Mouse (Mus musculus) embryonic facial prominence, embryonic 13.5 days (tissue): ENCODE measurements around the gene Pdcd7. TPM values are rescaled to one million over a fixed set of nuclear protein-coding genes. Genes with fewer than 3 reads are reported as not detected.
"Not testable (repeated sequence)": the region's sequence is repeated elsewhere in the genome, so short reads cannot be mapped to it uniquely, and the experiment has no call there.

Source experiments
- ATAC-seq: fragments of 200-750 bp; cut with Nextera tagmentation; 2 replicates; pipeline ENCODE4 v1.8.0; 2017; ENCODE audit warnings: low read depth; ENCODE audit not compliant: insufficient number of reproducible peaks, insufficient read depth, low FRiP score, low TSS enrichment
- H3K27ac ChIP-seq: fragments of 300-500 bp; sonication (generic); 2 replicates; pipeline ENCODE4 v1.5.1; 2015; ENCODE audit warnings: moderate library complexity, mild to moderate bottlenecking, inconsistent platforms
- H3K27me3 ChIP-seq: fragments of 300-500 bp; sonication (generic); 2 replicates; pipeline ENCODE4 v1.6.1; 2015; ENCODE audit warnings: mild to moderate bottlenecking, inconsistent platforms
- H3K36me3 ChIP-seq: fragments of 300-500 bp; sonication (generic); 2 replicates; pipeline ENCODE4 v1.6.1; 2015; ENCODE audit warnings: mild to moderate bottlenecking, inconsistent platforms
- H3K4me1 ChIP-seq: fragments of 300-500 bp; sonication (generic); 2 replicates; pipeline ENCODE4 v1.6.1; 2015; ENCODE audit warnings: inconsistent platforms
- H3K4me2 ChIP-seq: fragments of 300-500 bp; sonication (generic); 2 replicates; pipeline ENCODE4 v1.6.1; 2015; ENCODE audit warnings: moderate library complexity, mild to moderate bottlenecking, inconsistent platforms
- H3K4me3 ChIP-seq: fragments of 300-500 bp; sonication (generic); 2 replicates; pipeline ENCODE4 v1.5.1; 2015; ENCODE audit warnings: mild to moderate bottlenecking, inconsistent platforms
- H3K9ac ChIP-seq: fragments of 300-500 bp; sonication (generic); 2 replicates; pipeline ENCODE4 v1.6.1; 2015; ENCODE audit warnings: mild to moderate bottlenecking, inconsistent platforms
- H3K9me3 ChIP-seq: fragments of 300-500 bp; sonication (generic); 2 replicates; pipeline ENCODE4 v1.6.1; 2016; ENCODE audit warnings: inconsistent platforms
- WGBS: fragments of 180-500 bp; shearing (Covaris S2); methylation state at CpG from one replicate; pipeline ENCODE4 v1.1.7; 2015; ENCODE audit warnings: mixed read lengths; 5-methylcytosine and 5-hydroxymethylcytosine counted together
- polyA plus RNA-seq: library from polyadenylated mRNA; unstranded; fragments of >200 nt; fragmentation: Nextera tagmentation; extraction: Ambion mirVana; gene quantifications from 2 replicates; pipeline ENCODE4 v1.2.1, GENCODE M21; 2015

Pdcd7 gene
- polyA plus RNA-seq, 1 experiment from 2014 or later: 10.4 TPM

- H3K27me3 ChIP-seq: no peaks in the 10 kb centered on the region
- 90% methylated on average over 11 of the region's 11 CpGs for WGBS
- H3K36me3 ChIP-seq: peaks cover 78% of the 10 kb centered on the region
- H3K9ac ChIP-seq: no peak overlapping the region
- H3K27ac ChIP-seq: no peak overlapping the region
- no peaks in the 10 kb centered on the region for H3K9me3 ChIP-seq
- H3K4me1 ChIP-seq: no peaks in the 10 kb centered on the region
- no peak for ATAC-seq
- no peak overlapping the region for H3K4me3 ChIP-seq
- no peak overlapping the region for H3K4me2 ChIP-seq
These were observed 23.5 kb upstream of the Pdcd7 start for GRCm38 (mm10) chr9:65322255-65322900.

- ATAC-seq: no peak
- H3K36me3 ChIP-seq: peaks cover 84% of the 10 kb centered on the region
These were observed 19.9 kb upstream of the Pdcd7 start for GRCm38 (mm10) chr9:65325971-65326370.

GRCm38 (mm10) chr9:65327371-65327770, 18.5 kb upstream of the Pdcd7 start:
- WGBS: 92% methylated on average over 2 of the region's 2 CpGs
- no peak overlapping the region for H3K4me2 ChIP-seq
- H3K9me3 ChIP-seq: no peaks in the 10 kb centered on the region
- no peaks in the 10 kb centered on the region for H3K4me1 ChIP-seq
- H3K27ac ChIP-seq: no peak overlapping the region
- no peak overlapping the region for H3K9ac ChIP-seq
- peaks cover 79% of the 10 kb centered on the region for H3K36me3 ChIP-seq
- no peak for ATAC-seq
- no peak overlapping the region for H3K4me3 ChIP-seq
- no peaks in the 10 kb centered on the region for H3K27me3 ChIP-seq

More at GRCm38 (mm10) chr9:65325971-65326370, 19.9 kb upstream of the Pdcd7 start:
- no peaks in the 10 kb centered on the region for H3K9me3 ChIP-seq
- no peak overlapping the region for H3K4me3 ChIP-seq
- no peak overlapping the region for H3K4me2 ChIP-seq
- no peaks in the 10 kb centered on the region for H3K4me1 ChIP-seq
- no peaks in the 10 kb centered on the region for H3K27me3 ChIP-seq
- no peak overlapping the region for H3K9ac ChIP-seq
- no peak overlapping the region for H3K27ac ChIP-seq

GRCm38 (mm10) chr9:65333958-65334357, 11.9 kb upstream of the Pdcd7 start:
- H3K4me3 ChIP-seq: no peak overlapping the region
- ATAC-seq: no peak
- no peak overlapping the region for H3K27ac ChIP-seq
- no peak overlapping the region for H3K4me2 ChIP-seq
- 92% methylated on average over 5 of the region's 5 CpGs for WGBS
- no peak overlapping the region for H3K9ac ChIP-seq
- H3K4me1 ChIP-seq: no peaks in the 10 kb centered on the region
- H3K27me3 ChIP-seq: no peaks in the 10 kb centered on the region
- peaks cover 21% of the 10 kb centered on the region for H3K36me3 ChIP-seq
- no peaks in the 10 kb centered on the region for H3K9me3 ChIP-seq

GRCm38 (mm10) chr9:65339146-65339545, 6.8 kb upstream of the Pdcd7 start:
- Histone ChIP-seq H3K9ac (no peak overlapping the region), H3K4me2 (no peak overlapping the region), H3K4me3 (no peak overlapping the region), H3K9me3 (0 out of 2 replicates have a peak, but pooled peaks cover 4% of the 10 kb centered on the region), H3K4me1 (no peaks in the 10 kb centered on the region), H3K36me3 (no peaks in the 10 kb centered on the region), H3K27ac (no peak overlapping the region), H3K27me3 (no peaks in the 10 kb centered on the region)
- 84% methylated on average over 4 of the region's 4 CpGs for WGBS
- no peak for ATAC-seq

GRCm38 (mm10) chr9:65340414-65340813, 5.5 kb upstream of the Pdcd7 start:
- no peak for ATAC-seq
- Histone ChIP-seq H3K36me3 (no peaks in the 10 kb centered on the region), H3K27me3 (no peaks in the 10 kb centered on the region), H3K27ac (no peak overlapping the region), H3K4me3 (no peak overlapping the region), H3K9ac (no peak overlapping the region), H3K4me2 (no peak overlapping the region), H3K4me1 (no peaks in the 10 kb centered on the region), H3K9me3 (0 out of 2 replicates have a peak, but pooled peaks cover 4% of the 10 kb centered on the region)
- 80% methylated on average over 2 of the region's 2 CpGs for WGBS

- not testable (repeated sequence) for H3K9me3 ChIP-seq, ATAC-seq, H3K27me3 ChIP-seq, H3K36me3 ChIP-seq
- peak overlapping the region; percentile 98 for H3K9ac ChIP-seq
- H3K4me3 ChIP-seq: peak overlapping the region; percentile 98
- 71% methylated on average over 11 of the region's 11 CpGs for WGBS
- H3K4me1 ChIP-seq: peaks cover 11% of the 10 kb centered on the region
- peak overlapping the region; percentile 94 for H3K27ac ChIP-seq
- peak overlapping the region; percentile 75 for H3K4me2 ChIP-seq
These were observed 465 bp upstream of the Pdcd7 start for GRCm38 (mm10) chr9:65345439-65345838.

- Histone ChIP-seq H3K4me3 (peak overlapping the region; percentile 98), H3K4me2 (peak overlapping the region; percentile 75), H3K9me3 (no peaks in the 10 kb centered on the region), H3K27ac (peak overlapping the region; percentile 94), H3K4me1 (peaks cover 11% of the 10 kb centered on the region), H3K36me3 (no peaks in the 10 kb centered on the region), H3K9ac (peak overlapping the region; percentile 98), H3K27me3 (no peaks in the 10 kb centered on the region)
- peak; percentile 48; the same call in 1 of the 2 replicates for ATAC-seq
- under 1% methylated on average over 74 of the region's 77 CpGs for WGBS
These were observed 690 bp downstream of the Pdcd7 start for GRCm38 (mm10) chr9:65346476-65347111.

- Histone ChIP-seq H3K4me1 (peaks cover 11% of the 10 kb centered on the region), H3K4me3 (peak overlapping the region; percentile 98), H3K9me3 (no peaks in the 10 kb centered on the region), H3K4me2 (peak overlapping the region; percentile 75), H3K36me3 (no peaks in the 10 kb centered on the region), H3K9ac (peak overlapping the region; percentile 98), H3K27me3 (no peaks in the 10 kb centered on the region), H3K27ac (no peak overlapping the region)
- no peak for ATAC-seq
- WGBS: 40% methylated on average over 8 of the region's 8 CpGs
These were observed 1.4 kb downstream of the Pdcd7 start for GRCm38 (mm10) chr9:65347112-65347850.

- WGBS: 90% methylated on average over 5 of the region's 5 CpGs
- peaks cover 40% of the 10 kb centered on the region for H3K36me3 ChIP-seq
- ATAC-seq: no peak
- H3K4me3 ChIP-seq: no peak overlapping the region
- no peaks in the 10 kb centered on the region for H3K27me3 ChIP-seq
- no peak overlapping the region for H3K4me2 ChIP-seq
- no peak overlapping the region for H3K27ac ChIP-seq
- no peaks in the 10 kb centered on the region for H3K9me3 ChIP-seq
- 0 out of 2 replicates have a peak overlapping the region, but pooled peaks have one; percentile 21 for H3K9ac ChIP-seq
- H3K4me1 ChIP-seq: no peaks in the 10 kb centered on the region; the same call in 1 of the 2 replicates
These were observed 7.3 kb downstream of the Pdcd7 start for GRCm38 (mm10) chr9:65353251-65353650.

GRCm38 (mm10) chr9:65356561-65356960, 10.7 kb downstream of the Pdcd7 start:
- H3K9ac ChIP-seq: no peak overlapping the region
- H3K4me3 ChIP-seq: no peak overlapping the region
- no peaks in the 10 kb centered on the region for H3K9me3 ChIP-seq
- no peak overlapping the region for H3K27ac ChIP-seq
- no peaks in the 10 kb centered on the region for H3K27me3 ChIP-seq
- no peak for ATAC-seq
- peaks cover 68% of the 10 kb centered on the region for H3K36me3 ChIP-seq
- no peak overlapping the region for H3K4me2 ChIP-seq
- H3K4me1 ChIP-seq: no peaks in the 10 kb centered on the region
- 83% methylated on average over 7 of the region's 7 CpGs for WGBS
